Mouse (Mus musculus) liver, adult 2 months (tissue): Measurements from ENCODE around the gene Tbc1d22a. TPM values are rescaled to one million over a fixed set of nuclear protein-coding genes. Genes with fewer than 3 reads are reported as not detected.
"Not testable (repeated sequence)": the region's sequence is repeated elsewhere in the genome, so short reads cannot be mapped to it uniquely, and the experiment has no call there.

Experiments used
- DNase-seq: peaks from one replicate; pipeline ENCODE4 v3.0.0-alpha.2; 2011; ENCODE audit warnings: low read depth, low spot score; ENCODE audit errors: extremely low read depth
- H3K27ac ChIP-seq: fragments of 200-500 bp; replicated peaks from 2 replicates; pipeline ENCODE4 v1.5.1; 2012; ENCODE audit warnings: low read depth, mild to moderate bottlenecking, control low read depth, inconsistent platforms, low read length; ENCODE audit not compliant: insufficient read depth
- H3K27me3 ChIP-seq: fragments of 200-500 bp; 2 replicates; pipeline ENCODE4 v1.6.1; 2012; ENCODE audit warnings: mild to moderate bottlenecking, moderate library complexity, low read length, inconsistent platforms; ENCODE audit not compliant: control insufficient read depth, insufficient read depth
- H3K36me3 ChIP-seq: fragments of 200-500 bp; 2 replicates; pipeline ENCODE4 v1.6.1; 2012; ENCODE audit warnings: low read length, inconsistent platforms; ENCODE audit not compliant: control insufficient read depth, insufficient read depth
- H3K4me1 ChIP-seq: fragments of 200-500 bp; 2 replicates; pipeline ENCODE4 v1.6.1; 2011; ENCODE audit warnings: low read length; ENCODE audit not compliant: control insufficient read depth, insufficient read depth
- H3K4me3 ChIP-seq: fragments of 200-500 bp; 2 replicates; pipeline ENCODE4 v1.5.1; 2011; ENCODE audit warnings: low read depth, mild to moderate bottlenecking, control low read depth, low read length, moderate library complexity; ENCODE audit not compliant: insufficient read depth
- H3K79me2 ChIP-seq: fragments of 200-500 bp; 2 replicates; pipeline ENCODE4 v1.6.1; 2012; ENCODE audit warnings: inconsistent platforms, mild to moderate bottlenecking, low read length, moderate library complexity; ENCODE audit not compliant: control insufficient read depth, insufficient read depth
- H3K9ac ChIP-seq: fragments of 200-500 bp; 2 replicates; pipeline ENCODE4 v1.6.1; 2012; ENCODE audit warnings: low read depth, mild to moderate bottlenecking, control low read depth, inconsistent platforms, low read length
- CTCF ChIP-seq: fragments of 200-500 bp; IDR thresholded peaks from 2 replicates; pipeline ENCODE4 v1.5.1; 2011; ENCODE audit warnings: low read depth, low read length, control low read depth
- POLR2A ChIP-seq: fragments of 200-500 bp; IDR thresholded peaks from 2 replicates; pipeline ENCODE4 v1.6.1; 2011; ENCODE audit warnings: low read length, control low read depth; ENCODE audit not compliant: insufficient read depth; ENCODE audit errors: extremely low read depth
- WGBS: fragments of 180-500 bp; shearing (Covaris S2); methylation state at CpG from one replicate; pipeline ENCODE4 v1.1.7; 2018; 5-methylcytosine and 5-hydroxymethylcytosine counted together
- polyA plus RNA-seq: library from polyadenylated mRNA; depleted of rRNA; stranded (reverse); fragments of >200 nt; gene quantifications from 2 replicates; pipeline ENCODE4 v1.2.3, GENCODE M21; 2012
- total RNA-seq: library from RNA; depleted of rRNA; stranded (reverse); fragments of >200 nt; gene quantifications from 2 replicates; pipeline ENCODE4 v1.2.3, GENCODE M21; 2014

Tbc1d22a gene
- total and polyA plus RNA-seq, 2 experiments: 9.6 to 14.3 TPM

DNA sequence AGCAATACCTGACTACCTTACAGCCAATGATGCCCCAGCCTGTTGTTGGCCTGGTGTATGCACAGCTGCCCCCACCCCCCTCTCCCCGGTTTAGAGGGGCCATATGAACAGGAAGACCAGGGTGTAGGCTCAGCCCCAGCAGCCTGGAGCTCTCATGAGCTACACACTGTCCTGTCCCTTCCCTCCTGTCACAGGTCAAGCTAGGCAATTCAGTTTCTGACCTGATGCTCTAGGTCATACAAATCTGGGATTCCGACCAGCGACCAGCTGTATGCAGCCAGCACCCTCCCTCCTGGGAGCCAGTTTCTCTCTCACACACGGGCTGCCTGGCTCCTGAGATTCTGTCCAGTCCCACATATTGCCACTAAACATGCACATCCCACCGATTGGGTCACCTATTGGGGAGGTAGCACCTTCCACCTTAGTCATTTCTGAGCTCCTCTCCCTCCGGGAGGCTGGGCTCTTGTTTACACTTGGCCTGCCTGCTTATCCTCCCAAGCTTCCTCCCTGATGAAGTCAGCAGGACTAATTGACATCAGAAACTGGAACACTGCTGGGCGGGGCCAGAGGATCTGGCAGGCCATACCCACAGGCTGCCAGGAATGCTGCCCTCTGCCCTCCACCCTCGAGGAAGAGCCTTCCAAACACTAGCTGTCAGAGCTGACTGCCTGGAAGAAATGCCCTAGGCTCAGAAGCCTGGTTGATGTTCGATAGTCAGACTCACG lies 25.4 kb upstream of the Tbc1d22a start:
- peaks cover 4% of the 10 kb centered on the region; the same call in 1 of the 2 replicates for H3K27me3 ChIP-seq
- H3K4me1 ChIP-seq: peaks cover 15% of the 10 kb centered on the region
- no peaks in the 10 kb centered on the region for H3K36me3 ChIP-seq
- H3K4me3 ChIP-seq: peak overlapping the region; percentile 5; the same call in 1 of the 2 replicates
- H3K27ac ChIP-seq: peak overlapping the region; percentile 72
- H3K9ac ChIP-seq: peak overlapping the region; percentile 41
- 5% methylated on average over 10 of the region's 10 CpGs for WGBS
- no peaks in the 10 kb centered on the region for H3K79me2 ChIP-seq
- peak; percentile 94 for DNase-seq
- TF ChIP-seq POLR2A (no peak), CTCF (no peak)

DNA sequence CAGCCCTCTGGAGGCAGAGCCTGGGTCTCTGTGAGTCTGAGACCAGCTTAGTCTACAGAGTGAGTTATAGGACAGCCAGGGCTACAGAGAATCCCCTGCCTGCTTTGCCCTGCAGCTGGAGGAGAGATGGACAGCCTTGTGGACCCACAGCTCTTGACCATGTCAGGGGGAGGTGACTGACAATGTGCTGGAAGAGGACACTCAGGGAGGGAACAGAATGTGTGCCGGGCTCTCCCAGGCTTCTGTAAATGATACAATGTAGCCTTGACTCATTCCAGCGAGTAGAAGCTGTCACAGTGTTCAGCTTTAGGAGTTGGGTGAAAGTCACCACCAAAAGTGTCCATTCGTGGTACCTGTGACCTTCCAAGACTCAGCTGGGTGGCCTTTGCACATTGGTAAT lies 23.9 kb upstream of the Tbc1d22a start:
- H3K9ac ChIP-seq: no peak overlapping the region
- H3K4me1 ChIP-seq: peaks cover 15% of the 10 kb centered on the region
- WGBS: 92% methylated on average over 3 of the region's 3 CpGs
- no peak for TF ChIP-seq POLR2A
- no peak overlapping the region for H3K27ac ChIP-seq
- H3K36me3 ChIP-seq: no peaks in the 10 kb centered on the region
- no peak overlapping the region for H3K4me3 ChIP-seq
- no peaks in the 10 kb centered on the region for H3K27me3 ChIP-seq
- no peaks in the 10 kb centered on the region for H3K79me2 ChIP-seq
- no peak for DNase-seq

GRCm38 (mm10) chr15:86191505-86191904 lies 22.8 kb upstream of the Tbc1d22a start:
- Histone ChIP-seq H3K4me3 (no peak overlapping the region), H3K9ac (no peak overlapping the region), H3K36me3 (no peaks in the 10 kb centered on the region), H3K4me1 (peaks cover 15% of the 10 kb centered on the region), H3K79me2 (no peaks in the 10 kb centered on the region), H3K27ac (no peak overlapping the region), H3K27me3 (no peaks in the 10 kb centered on the region)
- DNase-seq: no peak
- TF ChIP-seq POLR2A (no peak), CTCF (no peak)
- WGBS: 79% methylated on average over 1 of the region's 1 CpGs

- Histone ChIP-seq H3K27ac (no peak overlapping the region), H3K79me2 (no peaks in the 10 kb centered on the region), H3K27me3 (no peaks in the 10 kb centered on the region), H3K4me3 (no peak overlapping the region), H3K9ac (no peak overlapping the region), H3K36me3 (no peaks in the 10 kb centered on the region), H3K4me1 (peaks cover 15% of the 10 kb centered on the region)
- WGBS: 64% methylated on average over 3 of the region's 3 CpGs
- no peak for DNase-seq
- TF ChIP-seq POLR2A (no peak), CTCF (no peak)
These were observed 22.3 kb upstream of the Tbc1d22a start for GRCm38 (mm10) chr15:86191933-86192332.

- not testable (repeated sequence) for H3K9ac ChIP-seq, H3K79me2 ChIP-seq, H3K4me1 ChIP-seq, H3K36me3 ChIP-seq, H3K4me3 ChIP-seq, DNase-seq, H3K27ac ChIP-seq, H3K27me3 ChIP-seq
- WGBS: 78% methylated on average over 55 of the region's 55 CpGs
These were observed 19.4 kb upstream of the Tbc1d22a start for GRCm38 (mm10) chr15:86194676-86195453.

DNA sequence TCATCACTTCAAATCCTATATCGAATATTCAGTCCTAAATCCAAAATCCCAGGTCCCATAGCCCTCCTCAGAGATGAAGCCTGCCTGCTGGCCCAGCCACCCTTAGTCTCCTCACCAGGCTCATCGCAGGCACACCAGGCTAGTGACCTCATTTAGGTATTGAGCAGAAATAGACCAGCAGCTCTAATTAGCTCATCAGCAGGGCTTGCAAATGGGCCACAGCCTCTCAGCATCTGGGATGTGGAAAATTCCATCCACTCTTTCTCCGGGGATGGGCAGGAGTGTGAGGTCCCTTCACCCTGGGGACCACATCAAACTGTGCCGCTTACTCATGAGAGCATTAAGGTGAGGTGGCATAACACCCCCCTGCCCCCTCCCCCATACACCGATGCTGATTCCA lies 15.2 kb upstream of the Tbc1d22a start:
- WGBS: 85% methylated on average over 5 of the region's 5 CpGs
- TF ChIP-seq POLR2A: no peak
- no peak for TF ChIP-seq CTCF
- Histone ChIP-seq H3K4me1 (0 out of 2 replicates have a peak, but pooled peaks cover 2% of the 10 kb centered on the region), H3K4me3 (no peak overlapping the region), H3K9ac (no peak overlapping the region), H3K27ac (no peak overlapping the region), H3K79me2 (no peaks in the 10 kb centered on the region), H3K36me3 (no peaks in the 10 kb centered on the region), H3K27me3 (no peaks in the 10 kb centered on the region)
- no peak for DNase-seq
